Mouse (Mus musculus) cortical plate, adult 2 months (tissue): Measurements from ENCODE around the gene Cd300lg.

Experiments used
- CTCF ChIP-seq: fragments of 200-500 bp; IDR thresholded peaks from 2 replicates; pipeline ENCODE4 v1.5.1; 2011; ENCODE audit warnings: mild to moderate bottlenecking, control low read depth, low read length; ENCODE audit not compliant: insufficient read depth; ENCODE audit errors: extremely low read depth
- POLR2A ChIP-seq: fragments of 200-500 bp; IDR thresholded peaks from 2 replicates; pipeline ENCODE4 v1.6.1; 2011; ENCODE audit warnings: mild to moderate bottlenecking, low read length, control low read depth; ENCODE audit not compliant: insufficient read depth; ENCODE audit errors: extremely low read depth

- TF ChIP-seq CTCF (no peak), POLR2A (no peak)
Measured at GRCm38 (mm10) chr11:102029304-102029703, 12.0 kb upstream of the Cd300lg start.
